Mouse (Mus musculus): ENCODE data around the gene Dpm3. TPM values are rescaled to one million over a fixed set of nuclear protein-coding genes. Genes with fewer than 3 reads are reported as not detected.
"Not testable (repeated sequence)": the region's sequence is repeated elsewhere in the genome, so short reads cannot be mapped to it uniquely, and the experiment has no call there.

Dpm3 gene
- polyA plus RNA-seq, 1 experiment from 2014 or later, result 73.2 TPM

GRCm38 (mm10) chr3:89215853-89216252 is 43.3 kb upstream of the Dpm3 start:
- TF ChIP-seq CTCF (IDR thresholded peaks at IDR 0.05; ENCODE audit: low read depth) (peak; percentile 98), EP300 (IDR thresholded peaks at IDR 0.05; ENCODE audit: low read depth) (no peak)
- ATAC-seq (peak; percentile 46), DNase-seq (peak; percentile 87)
- Histone ChIP-seq H3K27me3 (ENCODE audit: insufficient read depth, low read length) (peaks cover 8% of the 10 kb centered on the region; the same call in 1 of the 2 replicates), H3K36me3 (replicated peaks; ENCODE audit: insufficient read depth, low read length) (no peaks in the 10 kb centered on the region), H3K4me3 (ENCODE audit: low read depth, low read length) (no peak overlapping the region), H3K9ac (replicated peaks) (no peak overlapping the region), H3K27ac (ENCODE audit: low read depth) (no peak overlapping the region), H3K4me1 (ENCODE audit: insufficient read depth) (peaks cover 12% of the 10 kb centered on the region), H3K9me3 (ENCODE audit: low read length) (no peaks in the 10 kb centered on the region), H3K4me2 (ENCODE audit: low read depth, low read length) (no peak overlapping the region)
- 0% methylated on average over 6 of the region's 6 CpGs for WGBS (ENCODE audit: insufficient replicate concordance)

GRCm38 (mm10) chr3:89216407-89216806 is 42.8 kb upstream of the Dpm3 start:
- H3K9me3 ChIP-seq (ENCODE audit: low read length); H3K27ac ChIP-seq (ENCODE audit: low read depth); ATAC-seq; H3K9ac ChIP-seq (replicated peaks); H3K4me2 ChIP-seq (ENCODE audit: low read depth, low read length); H3K4me3 ChIP-seq (ENCODE audit: low read depth, low read length); DNase-seq; H3K27me3 ChIP-seq (ENCODE audit: insufficient read depth, low read length); H3K36me3 ChIP-seq (replicated peaks; ENCODE audit: insufficient read depth, low read length): not testable (repeated sequence)
- WGBS (ENCODE audit: insufficient replicate concordance), result 55% methylated on average over 7 of the region's 7 CpGs
- H3K4me1 ChIP-seq (ENCODE audit: insufficient read depth), result peaks cover 12% of the 10 kb centered on the region

- 79% methylated on average over 1 of the region's 1 CpGs for WGBS (ENCODE audit: insufficient replicate concordance)
These were observed 40.9 kb upstream of the Dpm3 start for GRCm38 (mm10) chr3:89218271-89218670.

GRCm38 (mm10) chr3:89219546-89219945 is 39.6 kb upstream of the Dpm3 start:
- Histone ChIP-seq H3K36me3 (replicated peaks; ENCODE audit: insufficient read depth, low read length) (no peaks in the 10 kb centered on the region), H3K9me3 (ENCODE audit: low read length) (no peaks in the 10 kb centered on the region), H3K4me2 (ENCODE audit: low read depth, low read length) (no peak overlapping the region), H3K4me3 (ENCODE audit: low read depth, low read length) (no peak overlapping the region), H3K27ac (ENCODE audit: low read depth) (no peak overlapping the region), H3K4me1 (ENCODE audit: insufficient read depth) (peaks cover 5% of the 10 kb centered on the region), H3K27me3 (ENCODE audit: insufficient read depth, low read length) (peaks cover 8% of the 10 kb centered on the region; the same call in 1 of the 2 replicates), H3K9ac (replicated peaks) (no peak overlapping the region)
- 30% methylated on average over 8 of the region's 8 CpGs for WGBS (ENCODE audit: insufficient replicate concordance)
- DNase-seq (no peak), ATAC-seq (no peak)
- TF ChIP-seq EP300 (IDR thresholded peaks at IDR 0.05; ENCODE audit: low read depth), result no peak
- no peak for TF ChIP-seq CTCF (IDR thresholded peaks at IDR 0.05; ENCODE audit: low read depth)

More at GRCm38 (mm10) chr3:89218271-89218670, 40.9 kb upstream of the Dpm3 start:
- H3K9ac ChIP-seq (replicated peaks), result no peak overlapping the region
- TF ChIP-seq CTCF (IDR thresholded peaks at IDR 0.05; ENCODE audit: low read depth) (no peak), EP300 (IDR thresholded peaks at IDR 0.05; ENCODE audit: low read depth) (no peak)
- no peak overlapping the region for H3K4me2 ChIP-seq (ENCODE audit: low read depth, low read length)
- H3K36me3 ChIP-seq (replicated peaks; ENCODE audit: insufficient read depth, low read length), result no peaks in the 10 kb centered on the region
- H3K27me3 ChIP-seq (ENCODE audit: insufficient read depth, low read length), result peaks cover 8% of the 10 kb centered on the region; the same call in 1 of the 2 replicates
- no peak overlapping the region for H3K27ac ChIP-seq (ENCODE audit: low read depth)
- DNase-seq (no peak), ATAC-seq (no peak)
- no peaks in the 10 kb centered on the region for H3K9me3 ChIP-seq (ENCODE audit: low read length)
- no peak overlapping the region for H3K4me3 ChIP-seq (ENCODE audit: low read depth, low read length)
- H3K4me1 ChIP-seq (ENCODE audit: insufficient read depth), result peaks cover 9% of the 10 kb centered on the region

DNA sequence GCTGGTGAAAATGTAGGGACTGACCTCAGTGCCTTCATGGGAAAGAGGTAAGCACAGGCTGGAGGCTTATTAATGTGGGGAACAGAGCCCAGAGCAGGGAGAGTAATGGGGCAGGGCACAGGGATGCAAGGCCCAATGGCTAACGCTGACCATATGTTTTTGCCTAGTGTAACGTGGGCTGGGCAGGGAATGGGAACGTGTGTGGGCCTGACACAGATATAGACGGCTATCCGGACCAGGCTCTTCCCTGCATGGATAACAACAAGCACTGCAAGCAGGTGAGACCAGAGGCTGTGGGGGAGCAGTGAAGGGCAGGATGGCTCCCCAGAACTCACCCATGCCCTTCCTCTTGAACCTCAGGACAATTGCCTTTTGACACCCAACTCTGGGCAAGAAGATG is 38.0 kb upstream of the Dpm3 start:
- no peak for DNase-seq
- no peak overlapping the region for H3K4me3 ChIP-seq (ENCODE audit: low read depth, low read length)
- H3K9ac ChIP-seq (replicated peaks), result no peak overlapping the region
- peaks cover 14% of the 10 kb centered on the region for H3K27me3 ChIP-seq (ENCODE audit: insufficient read depth, low read length)
- H3K4me2 ChIP-seq (ENCODE audit: low read depth, low read length), result no peak overlapping the region
- ATAC-seq, result no peak
- no peaks in the 10 kb centered on the region for H3K9me3 ChIP-seq (ENCODE audit: low read length)
- H3K36me3 ChIP-seq (replicated peaks; ENCODE audit: insufficient read depth, low read length), result no peaks in the 10 kb centered on the region
- no peak overlapping the region for H3K27ac ChIP-seq (ENCODE audit: low read depth)
- TF ChIP-seq CTCF (IDR thresholded peaks at IDR 0.05; ENCODE audit: low read depth) (no peak), EP300 (IDR thresholded peaks at IDR 0.05; ENCODE audit: low read depth) (no peak)
- no peaks in the 10 kb centered on the region for H3K4me1 ChIP-seq (ENCODE audit: insufficient read depth)
- 84% methylated on average over 5 of the region's 5 CpGs for WGBS (ENCODE audit: insufficient replicate concordance)

DNA sequence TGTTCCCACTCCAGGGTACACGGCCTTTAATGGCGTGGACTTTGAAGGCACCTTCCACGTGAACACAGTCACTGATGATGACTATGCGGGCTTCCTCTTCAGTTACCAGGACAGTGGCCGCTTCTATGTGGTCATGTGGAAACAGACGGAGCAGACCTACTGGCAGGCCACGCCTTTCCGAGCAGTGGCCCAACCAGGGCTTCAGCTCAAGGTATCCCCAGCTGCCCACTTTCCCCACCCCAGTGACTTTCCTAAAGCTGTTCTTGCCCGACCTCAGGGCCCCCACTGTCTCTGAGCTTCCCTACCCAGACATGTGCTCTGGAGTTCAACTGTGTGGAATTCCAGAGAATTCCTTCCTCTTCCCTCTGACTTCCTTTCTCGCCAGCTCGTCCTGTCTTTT is 34.4 kb upstream of the Dpm3 start:
- H3K9me3 ChIP-seq (ENCODE audit: low read length), result no peaks in the 10 kb centered on the region
- DNase-seq, result no peak
- H3K4me1 ChIP-seq (ENCODE audit: insufficient read depth), result peaks cover 10% of the 10 kb centered on the region
- H3K9ac ChIP-seq (replicated peaks), result no peak overlapping the region
- TF ChIP-seq EP300 (IDR thresholded peaks at IDR 0.05; ENCODE audit: low read depth), result no peak
- TF ChIP-seq CTCF (IDR thresholded peaks at IDR 0.05; ENCODE audit: low read depth), result no peak
- H3K36me3 ChIP-seq (replicated peaks; ENCODE audit: insufficient read depth, low read length), result no peaks in the 10 kb centered on the region
- no peak overlapping the region for H3K27ac ChIP-seq (ENCODE audit: low read depth)
- 70% methylated on average over 11 of the region's 11 CpGs for WGBS (ENCODE audit: insufficient replicate concordance)
- H3K4me3 ChIP-seq (ENCODE audit: low read depth, low read length), result no peak overlapping the region
- no peak for ATAC-seq
- peaks cover 32% of the 10 kb centered on the region for H3K27me3 ChIP-seq (ENCODE audit: insufficient read depth, low read length)
- H3K4me2 ChIP-seq (ENCODE audit: low read depth, low read length), result no peak overlapping the region

GRCm38 (mm10) chr3:89225321-89225815 is 33.8 kb upstream of the Dpm3 start:
- Histone ChIP-seq H3K36me3 (replicated peaks; ENCODE audit: insufficient read depth, low read length) (no peaks in the 10 kb centered on the region), H3K9me3 (ENCODE audit: low read length) (no peaks in the 10 kb centered on the region), H3K9ac (replicated peaks) (no peak overlapping the region), H3K4me2 (ENCODE audit: low read depth, low read length) (no peak overlapping the region), H3K4me1 (ENCODE audit: insufficient read depth) (peaks cover 10% of the 10 kb centered on the region), H3K27me3 (ENCODE audit: insufficient read depth, low read length) (peaks cover 35% of the 10 kb centered on the region), H3K4me3 (ENCODE audit: low read depth, low read length) (no peak overlapping the region), H3K27ac (ENCODE audit: low read depth) (no peak overlapping the region)
- ATAC-seq (no peak), DNase-seq (no peak)
- no peak for TF ChIP-seq CTCF (IDR thresholded peaks at IDR 0.05; ENCODE audit: low read depth)
- no peak for TF ChIP-seq EP300 (IDR thresholded peaks at IDR 0.05; ENCODE audit: low read depth)
- 59% methylated on average over 12 of the region's 12 CpGs for WGBS (ENCODE audit: insufficient replicate concordance)

All from liver, postnatal 0 days (tissue).